Comparison of ENCODE assay signal across 8 mouse cellular contexts in genomic region chr11:24076821-24077730, GRCm38 (mm10). TPM values are rescaled to one million over a fixed set of nuclear protein-coding genes. Genes with fewer than 3 reads are reported as not detected.
A peak's percentile ranks its signal among the peaks of the same experiment; 100 is the strongest.
DNase-seq lines count a peak whose midpoint lies in the region; ATAC-seq and TF ChIP-seq lines count a peak whose summit lies in the region.

No protein-coding gene starts in this region.

- DNase-seq in Patski (ENCODE audit: low read depth, low spot score), result no peak
- peak; percentile 79 for DNase-seq in hindbrain, embryonic 10.5 days (ENCODE audit: low spot score)
- DNase-seq in liver, adult 2 months (ENCODE audit: extremely low read depth, low read depth, low spot score), result no peak
- DNase-seq in cerebellum, adult 11 months, result no peak

- peak; percentile 19 for ATAC-seq in Patski
- peak; percentile 53 for ATAC-seq in erythroblast, adult 5-6 weeks (replicated peaks; ENCODE audit: low FRiP score, poor library complexity, severe bottlenecking)
- ATAC-seq in midbrain, embryonic 15.5 days (replicated peaks), result peak; percentile 41
- peak; percentile 66 for ATAC-seq in stomach, embryonic 14.5 days (ENCODE audit: insufficient number of reproducible peaks, insufficient read depth, low FRiP score, low read depth)

- no peaks in the 10 kb centered on the region for H3K9me3 ChIP-seq in hindbrain, embryonic 10.5 days
- no peaks in the 10 kb centered on the region for H3K9me3 ChIP-seq in midbrain, embryonic 15.5 days
- H3K9me3 ChIP-seq in stomach, embryonic 14.5 days (ENCODE audit: control insufficient read depth, low read depth, low read length), result no peaks in the 10 kb centered on the region

- CTCF ChIA-PET in Patski (lab: Charles Lee), result no interaction called here

- H3K4me3 ChIP-seq in C2C12 (ENCODE audit: insufficient read depth, poor library complexity, severe bottlenecking), result peak overlapping the region; percentile 21
- peak overlapping the region; percentile 79 for H3K4me3 ChIP-seq in hindbrain, embryonic 10.5 days
- H3K4me3 ChIP-seq in liver, adult 2 months (ENCODE audit: insufficient read depth, low read depth, low read length), result peak overlapping the region; percentile 59; the same call in 1 of the 2 replicates
- peak overlapping the region; percentile 89 for H3K4me3 ChIP-seq in midbrain, embryonic 15.5 days
- H3K4me3 ChIP-seq in stomach, embryonic 14.5 days (ENCODE audit: low read depth, low read length), result peak overlapping the region; percentile 49

- POLR2A ChIA-PET in Patski (lab: Charles Lee), result no interaction called here

- in situ Hi-C loops in Patski (cut with MboI; ENCODE audit: low pct_unique_long_range_greater_than_20kb), result no loop called here

- H3K9ac ChIP-seq in liver, adult 2 months (ENCODE audit: low read depth, low read length), result no peak overlapping the region
- peak overlapping the region; percentile 93 for H3K9ac ChIP-seq in midbrain, embryonic 15.5 days
- peak overlapping the region; percentile 77 for H3K9ac ChIP-seq in stomach, embryonic 14.5 days (replicated peaks; ENCODE audit: low read depth, low read length)

- H3ac ChIP-seq in C2C12 (ENCODE audit: control insufficient read depth, insufficient read length, low read depth), result no peak overlapping the region

- no peaks in the 10 kb centered on the region for H3K79me2 ChIP-seq in C2C12 (ENCODE audit: control insufficient read depth, insufficient read depth)
- H3K79me2 ChIP-seq in liver, adult 2 months (ENCODE audit: control insufficient read depth, insufficient read depth, low read length), result no peaks in the 10 kb centered on the region

- peak overlapping the region; percentile 93 for H3K4me2 ChIP-seq in midbrain, embryonic 15.5 days
- peak overlapping the region; percentile 99 for H3K4me2 ChIP-seq in stomach, embryonic 14.5 days (replicated peaks; ENCODE audit: low read depth, low read length)

- peaks cover 64% of the 10 kb centered on the region for H3K4me1 ChIP-seq in hindbrain, embryonic 10.5 days (replicated peaks)
- peaks cover 11% of the 10 kb centered on the region for H3K4me1 ChIP-seq in liver, adult 2 months (ENCODE audit: control insufficient read depth, insufficient read depth, low read length)
- peaks cover 21% of the 10 kb centered on the region for H3K4me1 ChIP-seq in midbrain, embryonic 15.5 days
- H3K4me1 ChIP-seq in stomach, embryonic 14.5 days (ENCODE audit: control insufficient read depth, insufficient read depth, low read length), result peaks cover 12% of the 10 kb centered on the region; the same call in 1 of the 2 replicates

- peak overlapping the region; percentile 95 for H3K27ac ChIP-seq in hindbrain, embryonic 10.5 days
- H3K27ac ChIP-seq in liver, adult 2 months (replicated peaks; ENCODE audit: insufficient read depth, low read depth, low read length), result no peak overlapping the region
- peak overlapping the region; percentile 97 for H3K27ac ChIP-seq in midbrain, embryonic 15.5 days
- H3K27ac ChIP-seq in stomach, embryonic 14.5 days (ENCODE audit: low read length), result peak overlapping the region; percentile 96

- H3K27me3 ChIP-seq in C2C12 (ENCODE audit: control insufficient read depth, insufficient read depth, insufficient read length), result peaks cover 69% of the 10 kb centered on the region
- H3K27me3 ChIP-seq in Patski, result peaks cover 86% of the 10 kb centered on the region
- H3K27me3 ChIP-seq in hindbrain, embryonic 10.5 days (ENCODE audit: insufficient read depth, poor library complexity, severe bottlenecking), result peaks cover 46% of the 10 kb centered on the region
- H3K27me3 ChIP-seq in liver, adult 2 months (ENCODE audit: control insufficient read depth, insufficient read depth, low read length), result peaks cover 36% of the 10 kb centered on the region
- 0 out of 2 replicates have a peak, but pooled peaks cover 3% of the 10 kb centered on the region for H3K27me3 ChIP-seq in midbrain, embryonic 15.5 days (replicated peaks)
- no peaks in the 10 kb centered on the region for H3K27me3 ChIP-seq in stomach, embryonic 14.5 days (ENCODE audit: control insufficient read depth, insufficient read depth, low read length)

- under 1% methylated on average over 58 of the region's 59 CpGs for WGBS in hindbrain, embryonic 10.5 days
- WGBS in liver, adult 2 months, result under 1% methylated on average over 59 of the region's 59 CpGs
- under 1% methylated on average over 59 of the region's 59 CpGs for WGBS in midbrain, embryonic 15.5 days
- WGBS in stomach, embryonic 14.5 days, result under 1% methylated on average over 59 of the region's 59 CpGs

- TF ChIP-seq CTCF in C2C12 (IDR thresholded peaks at IDR 0.05; ENCODE audit: control insufficient read depth, insufficient read depth, insufficient read length) (no peak), Patski (IDR thresholded peaks at IDR 0.05) (no peak)
- TF ChIP-seq CTCF in liver, adult 2 months (IDR thresholded peaks at IDR 0.05; ENCODE audit: low read depth, low read length), result peak; percentile 17; the same call in 1 of the 2 replicates

- no peaks in the 10 kb centered on the region for H3K79me3 ChIP-seq in C2C12 (ENCODE audit: low read depth)

- H3K36me3 ChIP-seq in C2C12 (ENCODE audit: control insufficient read depth, insufficient read depth), result no peaks in the 10 kb centered on the region
- no peaks in the 10 kb centered on the region for H3K36me3 ChIP-seq in hindbrain, embryonic 10.5 days
- H3K36me3 ChIP-seq in liver, adult 2 months (ENCODE audit: control insufficient read depth, insufficient read depth, low read length), result no peaks in the 10 kb centered on the region
- no peaks in the 10 kb centered on the region for H3K36me3 ChIP-seq in midbrain, embryonic 15.5 days (replicated peaks)
- H3K36me3 ChIP-seq in stomach, embryonic 14.5 days (ENCODE audit: control insufficient read depth, insufficient read depth, low read length), result no peaks in the 10 kb centered on the region

- no peak for TF ChIP-seq POLR2A in liver, adult 2 months (IDR thresholded peaks at IDR 0.05; ENCODE audit: extremely low read depth, insufficient read depth, low read length)

TF ChIP-seq in C2C12, 6 proteins besides CTCF, POLR2A, EP300 and RAD21:
- TF ChIP-seq MAX (IDR thresholded peaks at IDR 0.05) (no peak), FOSL1 (IDR thresholded peaks at IDR 0.05; ENCODE audit: insufficient read depth, low read length, poor library complexity, severe bottlenecking) (no peak), CEBPB (IDR thresholded peaks at IDR 0.05; ENCODE audit: low read depth) (no peak), MYOD1 (IDR thresholded peaks at IDR 0.05; ENCODE audit: control insufficient read depth, insufficient read length, low read depth) (no peak), MYOG (IDR thresholded peaks at IDR 0.05; ENCODE audit: control insufficient read depth, extremely low read depth, insufficient read length) (no peak)
TF ChIP-seq in C2C12: peak in this region for 0.

RNA-seq across cellular contexts. Expression of gene Bcl11a, which starts 0.8 kb away (rescaled TPM):
- not detected for polyA plus RNA-seq in C2C12 (2012; fragmentation: generic; extraction: Trizol)
- polyA plus RNA-seq in Patski (2021), result not detected
- total RNA-seq in erythroblast, adult 5-6 weeks (2015; ENCODE audit: low replicate concordance), result 11.1 and 25.5 TPM in 2 replicates
- 4.9 and 10.2 TPM in 2 replicates for total RNA-seq in erythroblast, adult 5-6 weeks (2017; ENCODE audit: low replicate concordance)
- 20.7 and 54.9 TPM in 2 replicates for polyA plus RNA-seq in hindbrain, embryonic 10.5 days (2016; fragmentation: Nextera tagmentation; extraction: Ambion mirVana)
- total RNA-seq in liver, adult 2 months (2014; rRNA removed), result 0.09 and 0.27 TPM in 2 replicates
- 0.05 and 0.13 TPM in 2 replicates for polyA plus RNA-seq in liver, adult 2 months (2012; rRNA removed)
- 101 and 105 TPM in 2 replicates for polyA plus RNA-seq in midbrain, embryonic 15.5 days (2015; fragmentation: Nextera tagmentation; extraction: Ambion mirVana)
- 40.0 and 40.8 TPM in 2 replicates for polyA plus RNA-seq in stomach, embryonic 14.5 days (2014; fragmentation: Nextera tagmentation; extraction: Ambion mirVana)

RNA-seq across cellular contexts. Expression of gene A830031A19Rik, which starts 2.2 kb away (rescaled TPM):
- polyA plus RNA-seq in C2C12 (2012; fragmentation: generic; extraction: Trizol) (not detected), Patski (2021) (not detected)
- total RNA-seq in erythroblast, adult 5-6 weeks (2015; ENCODE audit: low replicate concordance), result not detected in 2 replicates
- total RNA-seq in erythroblast, adult 5-6 weeks (2017; ENCODE audit: low replicate concordance), result 4.0 TPM in 1 of 2 replicates, not detected in the other
- polyA plus RNA-seq in hindbrain, embryonic 10.5 days (2016; fragmentation: Nextera tagmentation; extraction: Ambion mirVana), result not detected in 2 replicates
- not detected in 2 replicates for total RNA-seq in liver, adult 2 months (2014; rRNA removed)
- polyA plus RNA-seq in liver, adult 2 months (2012; rRNA removed), result not detected in 2 replicates
- 0.23 TPM in 1 of 2 replicates, not detected in the other for polyA plus RNA-seq in midbrain, embryonic 15.5 days (2015; fragmentation: Nextera tagmentation; extraction: Ambion mirVana)
- polyA plus RNA-seq in stomach, embryonic 14.5 days (2014; fragmentation: Nextera tagmentation; extraction: Ambion mirVana), result not detected in 2 replicates

Comparison
In these comparisons a context has a peak if more than half of its experiments do, and no peak if none do; other contexts are left out.
1. H3K4me3 ChIP-seq: peak in every context shown above with its lines; median percentile 89 in midbrain, embryonic 15.5 days; 79 in hindbrain, embryonic 10.5 days; 59 in liver, adult 2 months; 49 in stomach, embryonic 14.5 days; 21 in C2C12.
2. RNA of gene Bcl11a, which starts 0.8 kb away (polyA plus RNA-seq): 101 to 105 TPM in midbrain, embryonic 15.5 days, 20.7 to 54.9 TPM in hindbrain, embryonic 10.5 days and 40.0 to 40.8 TPM in stomach, embryonic 14.5 days; 0.05 to 0.13 TPM in liver, adult 2 months, not detected in C2C12 (single experiment) and not detected in Patski (single experiment); every median in the first group is over 10 times any median in the second.
3. Peak in every context shown above with its lines, with median percentiles within 50 percentile points of each other: ATAC-seq.